Mouse (Mus musculus) C2C12 (cell line): ENCODE data around the gene Pus1.

Experiments
- CTCF ChIP-seq: IDR thresholded peaks from one replicate; pipeline ENCODE4 v1.5.1; 2011; ENCODE audit not compliant: control insufficient read depth, insufficient read depth, insufficient read length
- MAX ChIP-seq: IDR thresholded peaks from one replicate; pipeline ENCODE4 v1.6.1; 2011; ENCODE audit warnings: mild to moderate bottlenecking, control low read depth

- TF ChIP-seq CTCF, result no peak
- TF ChIP-seq MAX, result no peak
These were observed 25.7 kb upstream of the Pus1 start for GRCm38 (mm10) chr5:110806154-110806553.
